Mouse (Mus musculus) embryo, embryonic 11.5 days (tissue): ENCODE data around the gene Bcan.

Source experiments
- DNase-seq: peaks from one replicate; pipeline ENCODE4 v3.0.0-alpha.2; 2012; ENCODE audit warnings: low read depth, low spot score

Bcan gene

DNA sequence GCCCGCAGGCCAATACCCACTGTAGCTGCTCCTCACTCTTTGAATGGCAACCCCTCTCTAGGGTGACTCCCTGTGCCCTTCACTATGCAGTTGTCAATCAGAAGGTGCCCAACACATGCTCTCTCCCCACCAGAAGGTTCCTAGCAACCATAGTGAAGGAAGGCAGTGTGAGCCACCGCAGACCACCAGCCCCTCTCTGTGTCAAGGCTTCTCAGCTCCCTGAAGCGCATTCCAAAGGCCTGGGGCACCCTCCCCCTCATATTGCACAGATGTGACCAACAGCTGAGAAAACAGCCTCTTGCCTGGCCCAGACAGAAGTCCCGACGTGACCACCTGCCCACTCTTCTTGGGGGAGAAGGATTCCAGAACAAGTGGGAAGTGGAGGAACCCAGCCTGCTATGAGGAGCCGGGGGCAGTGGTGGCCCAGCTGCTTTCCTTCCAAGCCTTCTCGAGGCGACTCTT lies 27.8 kb downstream of the Bcan start:
- no peak for DNase-seq

GRCm38 (mm10) chr3:87971489-87972202 lies 28.4 kb downstream of the Bcan start:
- no peak for DNase-seq

DNA sequence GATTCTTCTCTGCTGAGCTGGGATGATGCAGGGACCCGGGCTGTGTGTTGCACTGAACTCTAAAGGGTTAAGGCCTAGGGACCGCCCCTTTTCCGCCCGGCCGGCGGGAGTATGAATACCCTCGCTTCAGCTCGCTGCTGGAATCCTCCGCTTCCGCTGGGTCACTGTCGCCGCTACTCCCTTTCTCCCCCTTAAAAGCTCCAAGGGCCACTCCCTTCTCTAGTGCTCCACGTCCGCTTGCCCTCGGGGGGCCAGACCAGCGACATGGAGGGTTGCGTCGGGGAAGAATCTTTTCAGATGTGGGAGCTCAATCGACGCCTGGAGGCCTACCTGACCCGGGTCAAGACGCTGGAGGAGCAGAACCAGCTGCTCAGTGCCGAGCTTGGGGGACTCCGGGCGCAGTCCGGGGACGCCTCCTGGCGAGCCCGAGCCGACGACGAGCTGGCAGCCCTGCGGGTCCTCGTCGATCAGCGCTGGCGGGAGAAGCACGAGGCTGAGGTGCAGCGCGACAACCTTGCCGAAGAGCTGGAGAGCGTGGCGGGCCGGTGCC lies 29.0 kb downstream of the Bcan start, which contains the start of gene Nes:
TSS of gene Nes (plus strand) at position 140 of the 550 bp plus-strand sequence.
- peak; percentile 76 for DNase-seq

GRCm38 (mm10) chr3:87970184-87970938 lies 29.7 kb downstream of the Bcan start:
- DNase-seq: peak; percentile 71

DNA sequence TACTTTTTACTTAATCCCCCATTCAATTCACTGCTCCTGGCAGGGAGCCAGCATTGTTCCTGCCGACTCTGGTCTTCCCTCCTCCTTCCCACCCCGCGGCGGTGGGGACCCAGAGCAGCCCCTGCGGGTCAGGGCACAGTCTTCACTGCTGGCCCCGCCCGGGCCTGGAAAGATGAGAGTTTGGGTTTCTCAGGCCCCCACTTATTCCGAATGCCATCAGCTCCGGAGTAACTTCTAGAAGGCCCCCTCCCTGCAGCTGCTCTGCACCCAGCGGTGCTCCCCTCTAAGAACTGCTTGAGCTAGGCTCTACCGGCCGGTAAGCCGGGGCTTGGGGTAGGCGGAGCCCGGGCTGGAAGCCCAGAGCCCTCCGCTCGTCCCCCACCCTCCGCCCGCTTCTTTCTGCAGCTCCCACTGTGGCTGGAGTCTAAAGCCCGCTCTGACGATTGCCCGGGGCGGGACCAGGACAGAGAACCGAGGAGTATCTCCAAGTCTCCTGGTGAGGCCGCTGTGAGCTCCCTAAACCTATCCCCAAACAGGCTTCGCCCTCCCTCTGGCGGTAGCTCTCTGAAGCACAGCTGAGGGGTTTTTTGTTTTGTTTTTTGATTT lies 39.3 kb downstream of the Bcan start:
- peak; percentile 92 for DNase-seq

DNA sequence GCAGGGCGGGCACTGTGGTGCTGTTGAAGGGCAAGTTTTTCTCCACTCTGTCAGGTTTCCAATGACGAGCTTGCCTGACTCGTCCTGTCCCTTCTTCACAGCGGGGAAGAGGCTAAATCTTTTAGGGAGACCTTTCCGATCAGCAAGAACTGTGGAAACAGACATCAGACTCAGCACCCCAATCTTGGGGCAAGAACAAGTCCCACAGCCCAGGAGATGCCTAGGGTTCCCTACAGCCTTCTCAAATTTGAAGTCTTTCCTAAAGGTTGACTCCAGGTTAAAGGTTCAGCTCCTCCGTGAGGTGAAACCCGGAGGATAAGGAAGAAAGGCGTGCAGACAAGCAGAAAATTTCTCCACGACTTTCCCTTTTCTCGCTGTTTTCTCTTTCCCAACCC lies 39.8 kb downstream of the Bcan start:
- no peak for DNase-seq

DNA sequence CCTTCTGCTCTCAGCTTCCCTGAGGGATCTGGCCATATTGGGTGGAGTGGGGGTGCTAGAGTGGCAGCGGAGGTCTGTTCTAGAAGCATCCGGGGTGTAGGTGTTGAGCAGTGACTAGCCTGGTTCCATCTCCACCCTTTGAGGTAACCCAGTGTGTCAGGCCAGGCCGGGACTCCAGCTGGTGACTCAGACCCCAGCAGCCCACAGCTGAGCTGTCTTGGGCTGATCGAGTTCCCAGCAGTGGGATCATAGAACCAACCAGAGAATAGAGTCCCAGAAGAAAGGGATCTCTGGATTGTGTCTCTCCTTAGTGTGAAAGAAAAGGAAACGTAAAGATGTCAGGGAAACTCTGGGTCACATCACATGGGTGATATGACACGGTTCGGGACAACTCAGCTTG lies 40.7 kb downstream of the Bcan start:
- no peak for DNase-seq

DNA sequence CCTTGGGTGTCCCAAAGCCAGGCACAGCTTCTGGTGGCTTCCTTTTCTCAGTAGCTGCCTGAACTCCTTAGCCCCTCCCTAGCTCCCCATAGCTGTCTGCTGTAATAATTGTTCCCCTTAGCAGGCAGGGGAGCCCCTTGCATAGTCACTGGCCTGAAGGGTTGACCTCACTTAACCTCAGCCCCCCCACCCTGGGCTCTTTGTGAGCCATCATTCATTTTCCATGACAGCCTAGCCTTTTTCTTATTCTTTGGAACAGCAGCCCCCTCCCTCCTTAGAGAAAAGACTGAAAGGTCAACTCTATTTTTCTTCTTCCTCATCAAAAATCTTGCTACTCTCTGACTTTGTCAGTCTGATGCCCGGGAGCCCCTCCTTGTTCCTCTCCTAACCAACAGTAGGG lies 41.1 kb downstream of the Bcan start:
- no peak for DNase-seq

GRCm38 (mm10) chr3:87958476-87958875 lies 41.6 kb downstream of the Bcan start:
- no peak for DNase-seq

DNA sequence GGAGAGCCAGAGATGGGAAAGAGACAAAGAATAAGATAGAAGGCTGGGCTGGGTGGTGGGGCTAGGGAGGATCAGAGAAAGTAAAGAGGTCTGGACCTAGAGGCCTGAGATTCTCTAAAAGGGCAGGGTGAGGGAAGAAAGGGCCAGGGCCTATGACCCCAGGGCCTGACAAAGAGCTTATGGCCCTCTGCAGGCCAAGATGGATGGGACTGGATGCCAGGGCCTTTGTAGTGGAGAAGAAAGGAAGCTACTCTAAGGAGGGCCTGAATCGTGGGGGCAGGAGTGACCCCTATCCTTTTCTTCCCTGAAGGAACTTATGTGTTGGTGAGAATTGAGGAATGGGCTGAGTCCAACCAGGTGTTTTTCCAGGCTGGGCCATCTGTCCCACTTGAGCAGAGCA lies 42.0 kb downstream of the Bcan start:
- no peak for DNase-seq

GRCm38 (mm10) chr3:87952440-87952839 lies 47.6 kb downstream of the Bcan start:
- no peak for DNase-seq

- no peak for DNase-seq
Observed at GRCm38 (mm10) chr3:87951946-87952345, 48.1 kb downstream of the Bcan start.

DNA sequence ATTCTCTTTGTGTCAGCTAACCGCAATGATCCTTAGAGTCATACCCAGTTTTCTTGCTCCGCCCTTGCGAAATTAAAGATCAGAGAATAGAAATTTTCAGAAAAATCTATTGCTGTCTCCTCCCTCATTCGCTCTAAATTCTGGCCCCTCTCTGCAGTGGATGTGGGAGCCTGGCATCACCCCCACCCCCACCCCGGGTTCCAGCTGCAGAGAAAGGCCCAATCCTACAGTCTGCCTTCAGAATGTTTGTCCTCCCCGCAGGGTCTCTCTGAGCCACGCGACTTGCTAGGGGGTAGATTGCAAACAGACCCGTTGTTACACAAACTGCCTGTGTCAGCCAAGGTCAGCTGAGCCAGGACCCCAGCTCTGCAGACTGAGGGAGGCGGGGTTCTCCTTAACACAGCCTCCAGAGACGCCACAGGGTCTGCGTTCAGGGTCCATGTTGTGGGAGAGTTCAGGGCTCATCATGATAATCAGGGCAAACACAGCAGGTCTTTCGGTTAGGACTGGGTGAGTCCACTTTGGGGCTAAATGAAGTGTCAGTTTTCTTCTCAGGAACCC lies 50.0 kb downstream of the Bcan start:
- DNase-seq: no peak

- DNase-seq: no peak
Observed at GRCm38 (mm10) chr3:87949266-87949954, 50.6 kb downstream of the Bcan start.

GRCm38 (mm10) chr3:87948378-87949265 lies 51.4 kb downstream of the Bcan start, which contains the start of gene Crabp2:
Gene Crabp2, plus strand, starts transcription at chr3:87948666.
- peak; percentile 61 for DNase-seq

DNA sequence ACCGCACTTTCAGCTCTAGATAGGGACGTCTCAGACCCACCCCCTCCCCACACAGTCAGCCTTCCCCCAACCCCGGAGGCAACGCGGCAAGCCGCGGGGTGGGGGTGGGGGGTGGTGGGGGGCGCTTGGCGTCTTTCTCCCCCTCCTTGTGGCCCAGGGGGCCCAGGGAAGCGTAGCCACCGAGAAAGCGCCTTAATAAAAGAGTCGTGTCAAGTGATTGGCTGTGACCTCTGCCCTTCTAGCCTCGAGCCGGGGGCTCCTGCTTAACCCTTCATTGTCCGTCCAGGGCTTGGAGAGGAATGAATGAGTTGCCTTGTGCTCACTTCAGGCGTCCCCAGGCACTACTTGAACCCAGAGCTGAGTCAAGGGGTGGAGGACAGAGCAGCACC lies 52.2 kb downstream of the Bcan start:
- DNase-seq: peak; percentile 70

GRCm38 (mm10) chr3:87947056-87947810 lies 52.8 kb downstream of the Bcan start:
- no peak for DNase-seq

GRCm38 (mm10) chr3:87946541-87946860 lies 53.5 kb downstream of the Bcan start:
- no peak for DNase-seq

DNA sequence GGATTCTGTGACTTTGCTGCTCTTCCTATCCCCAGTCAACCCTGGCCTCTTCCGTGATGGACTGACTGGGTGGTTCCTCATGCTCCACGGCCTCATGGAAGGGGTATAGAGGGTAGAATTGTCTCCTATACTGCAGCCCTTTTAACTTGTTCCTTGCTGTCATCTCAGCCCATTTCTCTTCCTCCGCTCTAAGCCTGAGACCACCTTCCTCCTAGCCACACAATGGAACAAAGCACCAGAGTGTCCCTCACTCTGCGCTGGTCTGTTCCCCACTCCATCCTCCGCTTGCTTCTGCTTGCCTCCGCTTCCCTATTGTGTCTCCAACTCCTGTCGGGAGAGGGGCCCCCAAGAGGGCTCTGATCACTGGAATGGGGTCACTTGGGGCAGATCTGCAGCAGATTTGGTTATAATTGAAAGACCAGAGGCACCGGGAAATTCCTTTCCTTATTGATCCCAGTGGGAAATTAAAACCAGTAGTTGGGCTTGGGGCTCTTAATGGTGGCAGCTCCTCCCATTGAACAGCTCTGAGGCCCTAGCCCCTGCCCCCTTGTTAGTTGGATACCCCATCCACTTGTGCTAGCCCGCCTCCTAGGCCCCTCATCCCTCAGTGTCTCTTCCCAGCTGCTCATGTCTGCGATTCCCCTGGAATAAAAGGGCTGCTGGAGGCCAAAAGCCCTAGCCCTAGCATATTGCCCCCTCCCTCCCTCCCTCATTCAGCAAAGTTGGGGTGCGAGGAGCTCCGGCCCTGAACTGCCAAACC lies 54.1 kb downstream of the Bcan start:
- no peak for DNase-seq
